Mouse (Mus musculus) inflammation-experienced regulatory T-cells, adult 6 months (primary cell): ENCODE measurements around the gene Atcay. TPM values are rescaled to one million over a fixed set of nuclear protein-coding genes. Genes with fewer than 3 reads are reported as not detected.
"Not testable (repeated sequence)": the region's sequence is repeated elsewhere in the genome, so short reads cannot be mapped to it uniquely, and the experiment has no call there.

Experiments used
- ATAC-seq: one replicate; pipeline ENCODE4 v1.8.0; 2017
- polyA plus RNA-seq, 3 experiments: library from polyadenylated mRNA; unstranded; fragments of 100-300 nt; shearing (Covaris generic); gene quantifications; one replicate each; pipeline ENCODE4 v1.2.1; 2017

The Atcay gene
- polyA plus RNA-seq, 3 experiments from 2014 or later: 4.8 to 12.6 (median 5.1) TPM

DNA sequence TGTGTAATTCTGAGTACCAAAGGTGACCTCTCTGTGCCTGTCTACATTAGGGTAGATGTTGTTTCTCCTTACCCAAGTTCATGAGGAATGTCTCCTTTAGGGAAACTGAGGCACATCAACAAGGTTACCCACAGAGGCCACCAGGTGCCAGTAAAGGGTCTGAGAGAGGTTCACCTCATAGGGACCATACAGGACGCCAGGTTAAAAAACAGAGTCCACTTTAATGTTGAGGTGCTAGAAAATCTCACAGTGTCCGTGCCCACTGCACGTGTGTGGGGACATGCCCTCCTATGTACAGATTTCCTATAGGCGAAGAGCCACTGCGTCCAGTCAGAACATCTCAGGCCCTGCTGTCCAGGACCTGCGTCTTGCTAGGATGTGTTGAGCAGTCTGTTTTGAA is 31.6 kb downstream of the Atcay start:
- no peak for ATAC-seq

DNA sequence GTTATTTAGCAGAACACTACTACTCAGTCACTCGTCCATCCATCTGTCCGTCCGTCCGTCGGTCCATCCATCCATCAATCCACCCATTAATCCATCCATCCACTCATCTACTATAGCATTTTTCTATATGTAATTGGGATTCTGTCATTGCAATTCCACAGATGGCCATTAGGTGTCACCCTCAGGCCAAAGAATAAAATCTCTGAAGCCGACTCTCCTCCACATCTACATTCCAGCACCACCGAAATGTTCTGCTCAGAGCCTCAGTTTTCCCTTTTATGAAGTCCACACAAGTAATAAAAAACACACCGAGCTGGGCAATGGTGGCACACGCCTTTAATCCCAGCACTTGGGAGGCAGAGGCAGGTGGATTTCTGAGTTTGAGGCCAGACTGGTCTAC is 32.4 kb downstream of the Atcay start:
- ATAC-seq: no peak

DNA sequence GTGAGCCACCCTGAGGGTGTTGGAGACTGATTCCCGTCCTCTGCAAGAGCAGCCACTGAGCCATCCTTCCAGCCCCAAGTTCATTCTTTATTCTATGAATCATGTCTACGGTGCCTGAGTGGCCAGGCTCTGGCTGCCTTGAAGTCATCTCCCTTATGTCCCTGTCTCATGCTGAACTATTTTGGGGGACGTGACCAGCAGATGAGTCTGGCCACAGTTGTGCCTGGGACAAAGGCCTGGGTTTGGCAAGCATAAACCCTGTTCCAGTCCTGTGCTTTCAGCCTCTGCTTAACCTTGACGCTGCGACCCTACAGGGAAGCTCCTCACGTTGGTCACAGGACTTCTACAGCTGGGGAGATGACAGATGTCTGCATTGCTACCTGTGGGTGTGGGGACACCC is 33.3 kb downstream of the Atcay start:
- no peak for ATAC-seq

DNA sequence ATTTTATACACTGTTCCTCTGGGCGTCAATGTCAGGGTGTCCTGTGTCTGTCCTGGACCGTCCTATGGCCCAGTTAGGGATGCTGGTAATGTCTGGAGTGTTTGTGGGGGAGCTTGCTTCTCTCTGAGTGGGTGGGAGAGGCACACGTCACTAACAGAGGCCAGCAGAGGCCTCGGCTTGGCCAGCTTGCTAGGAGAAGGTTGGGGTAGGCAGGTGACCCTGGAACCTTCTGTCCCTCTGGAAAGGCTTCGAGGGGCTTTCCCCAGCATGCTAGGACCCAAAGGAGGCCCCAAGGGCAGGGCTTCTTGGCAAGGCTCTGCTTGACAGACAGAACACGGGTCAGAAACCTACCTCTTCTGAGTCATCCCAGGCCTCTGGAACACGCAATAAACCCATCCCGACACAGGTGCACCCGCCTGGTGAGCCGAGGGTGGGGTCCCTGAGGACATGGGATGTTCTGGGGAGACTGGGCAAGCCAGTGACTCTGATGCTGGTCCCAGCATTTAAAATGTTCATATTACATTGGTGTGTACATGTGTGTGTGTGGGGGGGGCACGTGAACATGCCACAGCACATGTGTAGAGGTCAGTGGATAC is 34.1 kb downstream of the Atcay start:
- ATAC-seq: no peak

DNA sequence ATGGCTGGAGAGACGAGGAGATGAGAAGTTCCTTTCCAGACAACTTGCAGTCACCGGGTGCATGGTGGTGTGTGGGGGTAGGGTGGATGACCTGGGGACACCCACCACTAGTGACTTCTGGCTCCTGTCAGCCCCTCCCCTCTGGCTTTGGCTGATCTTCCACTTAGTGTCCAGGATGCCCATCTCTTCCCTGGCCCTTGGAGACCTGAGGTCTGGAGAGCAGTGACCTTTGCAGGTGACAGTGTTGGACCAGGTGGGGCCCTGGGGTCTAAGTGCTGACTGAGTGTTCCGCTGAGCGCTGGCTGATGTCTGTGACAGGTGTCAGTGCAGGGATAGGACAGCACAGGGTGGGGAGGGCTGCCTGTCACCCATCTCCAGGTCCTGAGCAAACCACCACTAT is 35.3 kb downstream of the Atcay start:
- ATAC-seq: no peak

DNA sequence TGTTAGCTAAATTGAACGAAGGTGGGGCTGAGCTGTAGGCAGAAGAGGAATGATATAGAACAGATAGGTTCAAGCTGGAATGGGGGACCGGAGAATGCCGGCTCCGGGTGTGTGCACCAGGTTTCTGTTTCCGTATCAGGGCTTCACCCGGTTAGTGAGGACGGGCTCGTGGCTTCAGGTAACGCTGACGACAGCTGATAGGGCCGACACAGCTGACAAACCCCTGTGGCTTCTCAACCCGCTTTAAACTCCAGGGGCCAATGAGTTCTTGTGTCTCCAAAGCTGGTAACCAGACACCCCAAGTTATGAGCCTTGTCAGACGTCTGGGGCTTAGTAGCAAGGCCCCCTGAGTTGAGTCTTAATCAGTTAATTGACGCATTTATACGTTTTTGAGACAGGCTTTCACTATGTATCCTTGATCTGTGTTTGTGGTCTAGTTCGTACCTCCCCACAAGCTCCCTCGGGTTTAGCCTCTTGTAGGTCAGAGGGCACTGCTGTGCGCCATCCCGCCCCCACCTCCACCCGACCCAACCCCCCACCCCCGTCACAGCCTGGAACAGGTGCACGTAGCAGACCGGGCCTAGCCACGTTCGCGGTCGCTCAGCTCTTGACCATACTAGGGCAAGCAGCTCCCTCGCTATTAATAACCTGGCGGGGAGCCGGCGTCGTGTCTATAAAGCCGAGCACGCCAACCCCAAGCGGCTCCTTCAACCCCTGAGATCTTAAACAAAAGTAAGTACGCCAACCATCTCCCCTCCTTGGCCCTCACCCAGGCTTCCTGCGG is 36.5 kb downstream of the Atcay start:
- peak; percentile 42 for ATAC-seq

DNA sequence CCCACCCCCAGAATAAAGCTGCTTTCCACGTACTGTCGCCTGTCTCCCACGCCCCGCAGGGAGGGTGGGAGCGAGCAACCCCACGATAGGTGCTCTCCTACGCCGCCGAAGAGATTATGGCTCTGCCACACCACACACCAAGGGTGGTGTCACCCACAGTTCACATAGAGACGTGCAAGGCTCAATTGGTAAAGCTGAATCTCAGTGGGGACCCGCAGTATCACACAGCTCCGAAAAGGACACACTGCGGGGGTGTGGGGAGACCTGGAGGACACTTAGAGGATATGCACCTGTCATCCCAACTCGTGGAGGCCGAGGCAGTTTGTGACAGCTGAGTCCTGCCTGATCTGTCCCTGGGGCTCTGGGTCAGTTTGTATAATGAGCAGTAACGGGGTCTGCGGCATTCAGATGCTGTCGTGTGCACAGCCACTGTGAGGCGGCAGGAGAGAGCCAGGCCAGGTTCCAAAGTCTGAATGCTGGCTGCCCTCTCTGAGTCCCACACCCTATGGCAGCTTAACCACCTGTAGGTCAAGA is 37.6 kb downstream of the Atcay start:
- peak; percentile 4 for ATAC-seq

DNA sequence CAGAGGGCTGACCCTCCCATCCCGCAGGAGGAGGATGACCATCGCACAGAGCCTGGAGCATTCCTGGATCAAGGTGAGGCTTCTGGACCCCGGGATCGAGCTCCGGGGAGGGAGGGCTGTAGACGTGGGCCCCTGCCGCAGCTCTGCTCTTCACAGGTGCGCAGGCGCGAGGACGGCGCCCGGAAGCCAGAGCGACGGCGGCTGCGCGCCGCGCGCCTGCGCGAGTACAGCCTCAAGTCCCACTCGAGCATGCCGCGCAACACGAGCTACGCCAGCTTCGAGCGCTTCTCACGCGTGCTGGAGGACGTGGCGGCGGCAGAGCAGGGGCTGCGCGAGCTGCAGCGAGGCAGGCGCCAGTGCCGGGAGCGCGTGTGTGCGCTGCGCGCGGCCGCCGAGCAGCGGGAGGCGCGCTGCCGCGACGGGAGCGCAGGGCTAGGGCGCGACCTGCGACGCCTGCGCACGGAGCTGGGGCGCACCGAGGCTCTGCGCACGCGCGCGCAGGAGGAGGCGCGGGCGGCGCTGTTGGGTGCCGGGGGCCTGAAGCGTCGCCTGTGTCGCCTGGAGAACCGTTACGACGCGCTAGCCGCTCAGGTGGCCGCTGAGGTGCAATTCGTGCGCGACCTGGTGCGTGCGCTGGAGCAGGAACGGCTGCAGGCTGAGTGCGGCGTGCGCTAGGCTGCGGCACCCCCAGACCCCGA is 38.2 kb downstream of the Atcay start:
- ATAC-seq: peak; percentile 74

DNA sequence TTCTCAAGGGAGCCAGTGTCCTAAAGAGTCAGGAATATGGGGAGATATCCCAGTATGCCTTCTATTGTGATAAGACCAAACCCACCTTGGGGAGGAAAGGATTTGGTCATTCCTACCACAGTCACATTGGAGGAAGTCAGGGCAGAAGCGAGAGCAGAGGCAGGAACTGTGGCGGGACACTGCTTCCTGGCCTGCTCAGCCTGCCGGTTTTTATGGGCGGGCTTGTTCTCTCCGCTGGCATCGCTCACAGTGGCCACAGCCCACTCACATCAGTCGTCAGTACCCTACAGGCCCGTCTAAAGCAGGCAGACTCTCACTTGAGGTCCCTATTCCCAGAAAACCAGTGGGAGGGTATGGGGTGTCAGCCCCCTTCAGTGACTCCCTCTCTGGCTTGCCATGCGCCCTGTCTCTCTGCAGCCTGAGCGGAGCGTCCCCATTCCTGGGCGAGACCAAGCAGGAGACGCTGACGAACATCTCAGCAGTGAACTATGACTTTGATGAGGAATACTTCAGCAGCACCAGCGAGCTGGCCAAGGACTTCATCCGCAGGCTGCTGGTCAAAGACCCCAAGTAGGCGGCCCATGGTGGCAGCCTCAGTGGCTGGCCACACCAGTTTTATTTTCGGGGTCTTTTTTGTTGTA is 39.2 kb downstream of the Atcay start:
- no peak for ATAC-seq

DNA sequence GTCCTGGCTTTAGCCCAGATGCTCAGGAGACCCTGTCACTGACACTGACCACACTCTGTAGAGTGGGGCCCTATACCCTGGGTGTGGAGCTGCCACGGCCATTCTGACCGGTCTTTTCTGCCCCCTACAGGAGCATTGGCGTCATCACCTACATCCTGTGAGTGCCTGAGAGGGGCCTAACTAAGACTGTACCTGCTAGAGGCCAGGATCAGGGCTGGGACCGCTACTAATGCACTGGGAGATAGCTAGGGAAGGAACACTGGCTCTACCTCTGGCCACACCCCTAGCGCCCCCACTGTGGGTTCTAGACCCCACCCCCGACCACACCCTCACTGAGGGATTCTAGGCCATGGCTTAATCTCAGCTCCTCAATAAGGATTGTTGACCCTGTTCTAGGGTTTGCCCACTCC is 39.7 kb downstream of the Atcay start:
- no peak for ATAC-seq

DNA sequence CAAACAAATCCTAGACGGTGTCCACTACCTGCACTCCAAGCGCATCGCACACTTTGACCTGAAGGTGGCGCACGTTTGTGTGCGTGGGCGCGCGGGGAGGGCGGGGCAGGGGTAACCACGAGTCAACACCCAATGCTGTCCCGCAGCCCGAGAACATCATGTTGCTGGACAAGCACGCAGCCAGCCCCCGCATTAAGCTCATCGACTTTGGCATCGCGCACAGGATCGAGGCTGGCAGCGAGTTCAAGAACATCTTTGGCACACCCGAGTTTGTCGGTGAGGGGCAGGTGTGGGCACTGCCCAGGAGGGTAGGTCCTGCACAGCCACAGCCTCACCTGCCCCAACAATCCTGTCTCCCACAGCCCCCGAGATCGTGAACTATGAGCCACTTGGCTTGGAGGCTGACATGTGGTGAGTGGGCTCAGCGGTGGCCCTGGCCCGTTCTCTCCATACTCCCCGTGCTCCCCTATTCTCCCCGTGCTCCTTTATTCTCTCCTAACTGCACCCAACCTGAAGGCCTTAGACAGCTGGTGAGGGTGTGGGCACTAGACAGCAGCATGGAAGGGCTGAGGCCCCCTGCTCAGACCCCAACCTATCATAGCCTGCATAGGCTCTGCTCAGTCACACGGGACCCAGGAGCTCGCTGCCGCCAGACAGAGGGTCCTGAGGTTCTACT is 40.3 kb downstream of the Atcay start:
- no peak for ATAC-seq

DNA sequence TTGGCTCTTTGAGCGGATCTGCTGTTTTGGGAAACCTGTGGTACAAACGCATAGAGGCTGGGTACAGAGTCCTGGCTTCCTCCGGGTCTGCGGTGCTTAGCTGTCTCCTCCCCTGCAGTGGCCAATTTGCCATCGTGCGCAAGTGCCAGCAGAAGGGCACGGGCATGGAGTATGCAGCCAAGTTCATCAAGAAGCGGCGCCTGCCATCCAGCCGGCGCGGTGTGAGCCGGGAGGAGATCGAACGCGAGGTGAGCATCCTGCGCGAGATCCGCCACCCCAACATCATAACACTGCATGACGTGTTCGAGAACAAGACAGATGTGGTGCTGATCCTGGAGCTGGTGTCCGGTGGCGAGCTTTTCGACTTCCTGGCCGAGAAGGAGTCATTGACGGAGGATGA is 40.8 kb downstream of the Atcay start:
- ATAC-seq: no peak

DNA sequence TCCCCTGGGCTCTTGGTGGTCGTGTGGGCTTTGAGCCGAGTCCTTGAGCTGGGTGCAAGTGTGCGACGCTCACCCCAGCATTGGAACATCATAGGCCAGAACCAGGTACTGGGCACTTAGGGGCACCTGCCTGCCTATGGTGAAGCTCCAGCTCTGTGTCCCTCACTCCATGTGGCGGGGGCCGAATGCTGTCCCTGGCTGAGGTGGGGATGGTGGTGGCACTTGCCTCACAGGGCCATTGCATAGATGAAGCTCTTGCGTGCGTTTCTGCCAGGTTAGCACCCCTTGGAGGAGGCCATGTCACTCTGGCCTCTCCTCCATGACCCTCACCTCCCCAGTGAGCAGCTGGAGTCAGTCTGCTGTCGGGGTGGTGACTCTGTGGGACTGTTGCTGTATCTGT is 43.5 kb downstream of the Atcay start:
- no peak for ATAC-seq

DNA sequence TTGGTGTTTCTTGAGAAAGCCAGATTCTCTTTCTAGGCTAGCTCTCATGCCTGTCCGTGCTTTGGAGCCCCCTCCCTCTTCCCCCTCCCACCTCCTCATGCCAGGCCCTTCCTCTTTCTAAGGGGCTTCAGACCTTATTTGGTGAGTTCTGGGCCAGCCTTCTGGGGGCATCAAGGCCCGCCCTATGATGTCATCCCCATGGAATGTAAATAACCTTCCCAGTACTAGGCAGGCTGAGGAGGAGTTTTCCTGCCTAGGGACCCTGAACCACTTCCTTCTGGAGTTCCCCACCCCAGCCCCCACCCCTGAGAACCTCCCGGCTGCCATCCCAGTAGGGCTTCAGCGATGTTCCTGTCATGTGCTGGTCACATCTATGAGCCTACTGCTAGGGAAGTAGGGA is 45.9 kb downstream of the Atcay start:
- ATAC-seq: no peak

DNA sequence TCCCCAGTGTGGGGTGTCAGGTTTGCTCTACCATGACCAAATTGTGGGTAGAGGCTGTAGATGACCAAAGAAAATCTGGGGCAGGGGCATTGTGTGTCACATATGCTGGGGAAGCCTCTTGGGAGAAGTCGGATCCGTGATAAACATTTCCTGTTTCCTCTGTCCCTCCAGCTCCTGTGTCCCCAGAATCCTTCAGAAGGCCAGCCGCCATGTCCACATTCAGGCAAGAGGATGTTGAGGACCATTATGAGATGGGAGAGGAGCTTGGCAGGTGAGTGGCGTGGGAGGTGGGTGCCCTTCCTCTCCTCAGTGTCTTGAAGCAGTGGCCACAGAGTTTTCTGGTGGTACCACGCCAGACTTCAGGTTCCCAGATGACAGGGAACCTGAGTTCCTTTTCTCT is 46.8 kb downstream of the Atcay start, which contains the start of gene 4930442H23Rik:
Gene 4930442H23Rik, minus strand, starts transcription at position 45 of the 400 bp plus-strand sequence.
- ATAC-seq: no peak

DNA sequence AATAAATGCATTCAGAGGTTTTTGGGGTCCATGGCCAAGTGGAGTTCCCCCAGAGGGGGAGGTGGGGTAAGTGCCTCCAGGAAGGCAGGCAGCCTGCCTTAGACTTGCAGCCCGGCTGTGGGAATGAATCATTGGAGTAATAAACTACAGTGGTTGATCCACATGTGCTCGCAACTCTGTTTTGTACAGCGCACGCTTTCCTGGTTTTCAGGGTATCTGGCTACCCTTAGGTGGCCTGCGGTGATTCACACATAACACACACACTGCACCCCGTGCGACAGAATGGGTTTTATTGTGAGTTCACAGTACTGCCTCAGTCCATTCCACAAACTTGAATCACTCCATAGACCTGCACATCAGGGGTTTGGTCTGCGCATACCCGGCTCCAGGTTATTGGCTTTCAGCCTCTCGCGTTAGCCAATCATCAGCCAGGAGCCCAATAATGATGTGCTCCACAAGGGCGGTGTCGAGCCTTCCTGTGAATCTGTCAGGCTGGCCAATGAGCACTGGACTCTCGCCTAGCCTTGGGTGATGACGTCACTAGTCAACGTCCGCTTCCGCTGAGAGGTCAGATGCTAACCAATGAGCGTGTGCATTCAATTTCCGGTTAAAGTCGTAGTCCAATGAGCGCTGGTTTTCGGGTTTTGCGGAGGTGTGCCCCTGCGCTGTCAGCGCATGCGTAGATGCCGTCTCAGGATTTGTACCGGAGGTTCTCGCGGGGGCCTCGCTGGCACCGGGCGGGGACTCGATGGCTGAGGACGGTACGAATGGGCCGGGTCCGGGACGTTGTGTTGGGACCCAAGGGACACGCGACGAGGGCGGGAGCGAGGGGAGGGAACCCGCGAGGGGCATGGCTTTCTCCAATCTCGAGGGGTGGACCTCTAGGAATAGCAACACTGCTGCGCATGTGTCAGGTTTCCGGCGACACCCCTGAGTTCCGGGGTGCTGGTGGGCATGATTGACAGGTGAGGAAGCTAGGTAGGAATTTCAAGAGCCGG is 48.0 kb downstream of the Atcay start, which contains the start of gene Dapk3:
Gene Dapk3, plus strand, starts transcription at position 670 of the 998 bp plus-strand sequence.
- ATAC-seq: peak; percentile 93

DNA sequence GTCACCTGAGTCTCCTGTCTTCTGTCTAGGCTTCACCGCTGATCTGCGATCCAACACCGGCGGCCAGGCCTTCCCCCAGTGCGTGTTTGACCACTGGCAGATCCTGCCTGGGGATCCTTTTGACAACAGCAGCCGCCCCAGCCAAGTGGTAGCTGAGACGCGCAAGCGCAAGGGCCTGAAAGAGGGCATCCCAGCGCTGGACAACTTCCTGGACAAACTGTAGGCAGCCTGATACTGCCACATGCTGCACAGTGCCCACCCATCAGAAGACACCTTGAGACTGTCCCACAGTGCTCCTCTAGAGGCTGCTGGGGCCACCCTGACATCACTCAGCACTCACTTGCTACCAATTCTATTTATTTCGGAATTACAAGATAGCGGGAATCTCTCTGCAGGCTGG is 48.8 kb downstream of the Atcay start:
- ATAC-seq: not testable (repeated sequence)

DNA sequence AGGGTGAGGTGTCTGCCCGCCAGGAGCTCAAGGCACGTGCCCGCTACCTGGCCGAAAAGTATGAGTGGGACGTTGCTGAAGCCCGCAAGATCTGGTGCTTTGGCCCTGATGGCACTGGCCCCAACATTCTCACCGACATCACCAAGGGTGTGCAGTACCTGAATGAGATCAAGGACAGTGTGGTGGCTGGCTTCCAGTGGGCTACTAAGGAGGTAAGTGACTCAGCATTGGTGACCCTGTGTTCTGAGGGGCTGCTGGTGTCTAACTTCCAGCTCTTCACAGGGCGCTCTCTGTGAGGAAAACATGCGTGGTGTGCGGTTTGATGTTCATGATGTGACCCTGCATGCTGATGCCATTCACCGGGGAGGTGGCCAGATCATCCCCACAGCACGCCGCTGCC is 49.7 kb downstream of the Atcay start:
- ATAC-seq: no peak

DNA sequence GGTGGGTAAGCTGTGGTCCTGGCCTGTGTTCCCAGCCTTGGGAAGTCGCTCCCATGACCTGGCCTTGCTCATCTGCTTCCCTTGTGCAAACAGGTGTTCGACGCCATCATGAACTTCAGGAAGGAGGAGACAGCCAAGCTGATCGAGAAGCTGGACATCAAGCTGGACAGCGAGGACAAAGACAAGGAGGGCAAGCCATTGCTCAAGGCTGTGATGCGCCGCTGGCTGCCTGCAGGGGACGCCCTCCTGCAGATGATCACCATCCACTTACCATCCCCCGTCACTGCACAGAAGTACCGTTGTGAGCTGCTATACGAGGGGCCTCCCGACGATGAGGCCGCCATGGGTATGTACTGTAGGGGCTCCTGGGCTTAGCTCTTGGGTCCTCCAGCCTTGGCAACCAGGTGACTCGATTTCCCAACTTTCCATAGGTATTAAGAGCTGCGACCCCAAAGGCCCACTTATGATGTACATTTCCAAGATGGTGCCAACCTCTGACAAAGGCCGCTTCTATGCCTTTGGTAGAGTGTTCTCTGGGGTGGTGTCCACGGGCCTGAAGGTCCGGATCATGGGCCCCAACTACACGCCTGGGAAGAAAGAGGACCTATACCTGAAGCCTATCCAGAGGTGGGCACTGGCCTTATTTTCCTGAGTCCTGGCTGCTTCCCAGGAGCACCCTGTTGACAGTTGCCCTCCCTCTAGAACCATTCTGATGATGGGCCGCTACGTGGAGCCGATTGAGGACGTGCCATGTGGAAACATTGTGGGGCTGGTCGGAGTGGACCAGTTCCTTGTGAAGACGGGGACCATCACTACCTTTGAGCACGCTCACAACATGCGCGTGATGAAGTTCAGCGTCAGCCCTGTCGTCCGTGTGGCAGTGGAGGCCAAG is 50.9 kb downstream of the Atcay start:
- no peak for ATAC-seq

DNA sequence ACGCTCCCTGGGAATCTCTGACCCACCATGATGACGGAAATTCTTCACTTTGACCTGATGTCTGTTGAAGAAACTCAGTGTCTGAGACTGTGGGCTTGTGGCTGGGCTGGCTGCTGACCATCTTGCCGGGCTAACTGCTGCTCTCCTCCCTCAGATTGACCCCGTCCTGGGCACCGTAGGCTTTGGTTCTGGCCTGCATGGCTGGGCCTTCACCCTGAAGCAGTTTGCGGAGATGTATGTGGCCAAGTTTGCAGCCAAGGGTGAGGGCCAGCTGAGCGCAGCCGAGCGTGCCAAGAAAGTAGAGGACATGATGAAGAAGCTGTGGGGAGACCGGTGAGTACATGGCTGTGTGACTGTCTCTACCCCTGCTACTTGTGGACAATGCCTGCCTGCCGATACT is 51.7 kb downstream of the Atcay start:
- no peak for ATAC-seq
